15 mouse cellular contexts compared by ENCODE assay signal in genomic region chr7:36687508-36687907, GRCm38 (mm10).
"Had no signal": no experiment of that assay in that cellular context is flagged by ENCODE, and none has a peak within 500 bp of the region (broad histone marks: within the 10 kb centered on the region; RNA-seq: fewer than 3 reads in every experiment).

No protein-coding gene starts in this region.

- DNase-seq: retina, postnatal 1 day; right cerebral cortex, adult 18-20 months; right cerebral cortex, postnatal 14 days; right cerebral cortex, postnatal 25 days; right cerebral cortex, postnatal 4 days; spleen, adult 18-20 months; thymus, adult 18-20 months; thymus, adult 2 months; thymus, postnatal 14 days; thymus, postnatal 25 days; thymus, postnatal 36 days; thymus, postnatal 4 days had no signal

- H3K36me3 ChIP-seq: neural tube, embryonic 13.5 days; neural tube, embryonic 15.5 days; stomach, embryonic 15.5 days had no signal

- H3K4me2 ChIP-seq: neural tube, embryonic 13.5 days; neural tube, embryonic 15.5 days; stomach, embryonic 15.5 days had no signal

- H3K4me3 ChIP-seq: neural tube, embryonic 13.5 days; neural tube, embryonic 15.5 days; stomach, embryonic 15.5 days had no signal
